Mouse (Mus musculus) gastrocnemius, postnatal 36 days (tissue): ENCODE results near the gene Otx1. TPM values are rescaled to one million over a fixed set of nuclear protein-coding genes. Genes with fewer than 3 reads are reported as not detected.
A peak's percentile ranks its signal among the peaks of the same experiment; 100 is the strongest.

Experiments used
- DNase-seq, 2 experiments: peaks; one replicate each; pipeline ENCODE4 v3.0.0; 2022
- intact Hi-C: fragments of 180-260 bp; cut with DNase I; formaldehyde crosslinking; loops from one replicate; pipeline ENCODE4 v1.15.1; 2025
- total RNA-seq, 2 experiments: library from RNA; stranded (reverse); gene quantifications; 2 replicates each; pipeline ENCODE4 v1.2.3; 2021

Otx1 gene
- total RNA-seq, 2 experiments from 2014 or later: not detected

DNA sequence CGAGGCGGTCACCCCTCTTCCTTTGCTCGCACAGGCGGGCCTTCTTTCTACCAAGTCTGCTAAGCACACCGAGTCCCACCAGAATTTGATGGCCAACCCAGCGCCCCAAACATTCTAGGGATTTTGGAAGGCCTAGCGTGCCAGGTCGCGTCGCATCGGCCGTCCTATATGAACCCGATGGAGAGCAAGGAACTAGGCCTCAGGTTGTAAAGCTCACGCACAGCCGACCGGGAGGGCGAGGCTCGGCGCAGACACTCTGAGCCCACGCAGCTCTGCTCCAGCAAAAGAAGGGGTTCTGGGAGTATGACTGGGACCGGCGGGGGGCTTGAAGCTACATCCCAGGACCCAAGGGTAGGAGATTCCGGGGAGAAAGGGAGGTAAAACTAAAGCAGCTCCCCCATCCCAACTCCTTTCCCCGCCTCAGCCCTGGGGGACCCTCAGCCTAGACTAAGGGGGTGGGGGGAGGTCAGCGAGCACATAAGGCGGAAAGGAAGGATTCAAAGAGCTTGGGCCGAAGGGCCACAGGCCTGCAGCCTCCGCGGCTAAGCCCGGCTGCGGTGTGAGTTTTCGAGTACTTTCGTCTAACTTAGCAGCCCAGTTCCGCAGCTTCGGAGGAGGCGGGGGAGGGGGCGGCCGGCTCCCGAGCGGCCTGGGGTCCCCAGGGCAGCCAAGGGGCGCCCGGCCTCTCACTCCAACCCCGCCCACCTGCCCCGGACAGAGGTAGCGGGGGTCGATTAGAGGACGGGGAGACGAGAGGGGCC is 2.2 kb downstream of the Otx1 start:
- intact Hi-C loops: loop anchor here (5.0 kb wide), 1 partner anchor 202 kb away; no protein-coding TSS in a partner anchor
- DNase-seq: peak in 1 of 2 experiments; percentile 18

DNA sequence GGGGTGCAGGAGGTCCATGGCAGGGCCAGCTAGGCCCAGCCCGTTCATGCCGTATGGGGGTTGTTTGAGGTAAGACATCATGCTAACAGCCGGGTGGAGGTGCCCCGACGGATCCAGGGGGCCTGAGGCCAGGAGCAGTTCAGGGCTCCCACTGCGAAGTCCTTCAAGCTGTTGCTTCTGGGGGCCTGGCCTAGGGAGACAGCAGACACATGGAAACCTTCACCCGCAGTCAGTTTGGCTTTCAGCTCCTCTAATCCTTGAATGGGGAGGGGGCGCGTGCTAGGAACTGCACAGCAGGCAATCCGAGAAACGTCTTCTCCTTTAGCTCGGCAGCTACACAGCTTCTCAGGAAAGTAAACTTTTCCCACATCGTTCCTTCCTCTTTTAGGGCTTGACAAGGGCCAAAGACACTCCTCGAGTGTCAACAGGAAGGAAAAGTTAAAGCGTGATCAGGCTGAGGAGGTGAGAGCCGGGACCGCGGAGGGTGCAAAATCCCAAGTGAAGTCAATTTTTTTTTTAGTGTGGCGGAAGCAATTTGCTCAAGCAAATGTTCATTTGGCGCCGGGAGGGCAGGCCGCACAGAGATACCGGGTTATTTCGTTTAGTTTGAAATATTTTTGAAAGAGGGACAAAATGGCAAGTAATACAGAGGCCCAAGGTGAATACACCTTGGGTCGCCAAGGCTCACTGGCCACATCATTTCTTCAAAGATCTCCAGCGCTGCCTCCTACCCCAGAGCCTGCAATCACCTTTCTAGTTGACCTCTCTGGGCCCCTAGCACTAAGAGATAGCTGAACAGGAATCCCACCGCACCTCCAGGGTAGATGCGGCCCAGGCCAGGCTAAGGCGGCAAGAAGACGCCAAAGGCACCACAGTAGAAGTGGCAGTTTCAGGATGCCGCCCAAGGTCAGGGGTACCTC is 3.0 kb downstream of the Otx1 start:
- intact Hi-C loops: loop anchor here (5.0 kb wide), 1 partner anchor 203 kb away; no protein-coding TSS in a partner anchor
- no peak for DNase-seq

DNA sequence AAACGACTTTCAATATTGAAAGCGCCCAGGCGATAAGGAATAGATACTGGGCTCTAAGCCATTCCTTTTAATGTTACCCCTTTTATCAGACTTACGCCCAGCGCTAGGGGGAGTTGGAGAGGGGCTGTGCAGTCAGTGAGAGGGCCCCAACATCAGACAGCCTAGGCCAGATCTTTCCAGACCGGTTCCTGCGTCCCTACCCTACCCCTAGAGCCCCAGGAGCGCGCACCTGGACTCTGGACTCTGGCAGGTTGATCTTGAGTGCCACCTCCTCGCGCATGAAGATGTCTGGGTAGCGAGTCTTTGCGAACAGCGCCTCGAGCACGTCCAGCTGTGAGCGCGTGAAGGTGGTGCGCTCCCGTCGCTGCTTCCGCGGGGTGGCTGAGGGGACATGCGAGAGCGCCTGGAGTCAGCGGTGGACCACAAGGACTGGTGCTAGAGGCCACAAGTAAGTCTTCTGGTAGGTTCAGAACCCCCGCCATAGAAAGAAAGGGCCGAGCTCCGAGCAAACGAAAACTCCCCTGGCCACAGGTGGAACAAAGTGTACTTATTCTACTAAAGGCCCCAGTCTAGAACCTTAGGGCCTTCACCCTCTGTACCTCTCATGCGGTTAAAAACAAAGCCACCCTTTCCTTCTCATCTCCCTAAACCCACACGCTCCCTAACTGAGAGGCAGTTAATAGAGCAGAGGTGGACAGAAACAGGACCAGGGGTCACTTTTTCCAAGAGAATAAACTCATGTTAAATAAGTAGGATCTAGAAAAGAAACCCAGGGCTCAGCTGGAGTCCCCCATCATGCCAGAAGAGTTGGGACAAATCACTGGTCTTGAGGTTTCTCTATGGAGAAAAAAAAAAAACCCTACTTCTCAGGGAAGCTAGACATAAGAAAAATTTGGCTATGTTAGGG is 4.3 kb downstream of the Otx1 start:
- intact Hi-C loops: no loop called here
- no peak for DNase-seq

DNA sequence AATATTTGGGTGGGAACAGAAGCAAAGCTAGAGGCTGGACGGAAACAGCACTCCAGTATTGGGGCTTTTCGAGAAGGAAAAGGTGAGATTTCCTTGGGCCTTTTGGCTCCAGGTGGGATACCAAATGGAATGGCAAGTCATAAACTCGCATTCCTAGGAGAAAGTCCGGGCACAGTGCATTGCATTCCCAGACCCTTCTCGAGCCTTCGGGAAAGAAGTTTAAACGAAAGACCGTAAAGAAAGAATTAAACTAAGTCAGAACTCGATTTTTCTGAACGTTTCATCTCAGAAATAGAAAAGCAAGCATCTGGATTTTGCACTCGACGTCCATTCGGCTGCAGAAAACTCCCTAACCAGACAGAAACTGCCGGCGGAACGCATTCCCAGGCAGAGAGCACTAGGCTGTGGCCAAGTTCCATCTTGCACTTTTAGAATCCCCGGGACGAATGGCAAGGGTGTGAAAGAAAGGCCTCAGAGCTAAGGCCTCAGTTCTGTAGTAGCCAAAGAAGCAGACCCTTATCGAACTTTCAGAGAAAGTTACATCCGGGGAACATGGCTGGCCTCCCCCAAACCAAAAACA is 5.0 kb downstream of the Otx1 start:
- DNase-seq: no peak
- intact Hi-C loops: loop anchor here (2.0 kb wide), 1 partner anchor 625 kb away; no protein-coding TSS in a partner anchor

DNA sequence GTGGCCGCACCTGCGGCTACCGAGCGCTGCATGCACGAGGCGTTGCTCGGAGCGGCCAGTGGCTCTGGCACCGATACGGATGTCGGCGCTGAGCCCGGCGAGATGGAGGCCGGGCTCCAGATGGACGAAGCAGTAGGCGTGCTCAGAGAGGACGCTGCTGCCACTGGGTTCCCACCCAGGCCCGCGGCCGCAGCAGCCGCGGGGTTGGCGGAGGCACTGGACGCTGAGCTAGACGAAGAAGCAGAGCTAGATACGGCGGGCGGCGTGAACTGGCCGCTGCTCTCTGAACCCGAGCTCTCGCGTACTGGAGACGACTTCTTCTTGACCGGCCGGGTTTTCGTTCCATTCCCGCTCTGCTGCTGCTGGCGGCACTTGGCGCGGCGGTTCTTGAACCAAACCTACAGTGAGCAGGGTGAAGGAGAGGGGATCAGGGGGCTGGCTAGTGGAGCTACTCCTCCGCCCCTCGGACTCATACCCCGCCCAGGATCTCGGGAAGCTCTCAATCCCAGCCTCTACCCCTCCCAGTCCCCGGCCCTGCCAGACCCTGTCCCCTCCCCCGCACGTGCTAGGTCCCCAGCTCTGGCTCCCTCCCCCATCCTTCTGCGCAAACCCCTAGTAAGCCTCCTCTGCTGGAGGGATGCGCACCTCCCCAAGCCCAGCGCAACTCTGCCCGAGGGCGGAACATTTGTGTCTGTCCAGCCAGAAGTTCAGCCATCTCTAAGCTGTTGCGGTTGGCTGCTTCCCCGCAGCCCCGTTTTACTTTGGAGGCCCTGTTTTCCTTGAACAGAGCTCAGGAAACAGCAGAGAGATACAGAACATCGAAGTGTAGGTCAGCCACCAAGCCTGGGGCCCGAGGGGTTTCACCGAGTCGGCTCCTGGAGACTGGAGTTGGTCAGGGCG is 5.8 kb downstream of the Otx1 start:
- intact Hi-C loops: loop anchor here (2.0 kb wide), 1 partner anchor 626 kb away; no protein-coding TSS in a partner anchor
- DNase-seq: peak in 1 of 2 experiments; percentile 29

DNA sequence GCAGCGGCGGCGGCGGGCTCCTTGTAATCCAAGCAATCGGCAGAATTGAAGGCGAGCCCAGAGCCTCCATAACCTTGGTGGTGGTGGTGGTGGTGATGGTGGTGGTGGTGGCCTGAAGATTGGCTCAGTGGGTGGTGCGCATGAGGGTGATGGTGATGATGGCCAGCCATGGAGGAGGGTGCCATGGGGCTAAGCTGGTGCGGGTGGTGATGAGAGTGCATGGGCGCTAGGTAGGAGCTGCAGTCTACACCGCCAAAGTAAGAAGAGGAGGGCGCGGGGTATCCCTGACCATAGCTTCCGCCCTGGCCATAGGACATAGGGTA is 6.4 kb downstream of the Otx1 start:
- intact Hi-C loops: loop anchor here (2.0 kb wide), 1 partner anchor 627 kb away; no protein-coding TSS in a partner anchor
- DNase-seq: no peak

DNA sequence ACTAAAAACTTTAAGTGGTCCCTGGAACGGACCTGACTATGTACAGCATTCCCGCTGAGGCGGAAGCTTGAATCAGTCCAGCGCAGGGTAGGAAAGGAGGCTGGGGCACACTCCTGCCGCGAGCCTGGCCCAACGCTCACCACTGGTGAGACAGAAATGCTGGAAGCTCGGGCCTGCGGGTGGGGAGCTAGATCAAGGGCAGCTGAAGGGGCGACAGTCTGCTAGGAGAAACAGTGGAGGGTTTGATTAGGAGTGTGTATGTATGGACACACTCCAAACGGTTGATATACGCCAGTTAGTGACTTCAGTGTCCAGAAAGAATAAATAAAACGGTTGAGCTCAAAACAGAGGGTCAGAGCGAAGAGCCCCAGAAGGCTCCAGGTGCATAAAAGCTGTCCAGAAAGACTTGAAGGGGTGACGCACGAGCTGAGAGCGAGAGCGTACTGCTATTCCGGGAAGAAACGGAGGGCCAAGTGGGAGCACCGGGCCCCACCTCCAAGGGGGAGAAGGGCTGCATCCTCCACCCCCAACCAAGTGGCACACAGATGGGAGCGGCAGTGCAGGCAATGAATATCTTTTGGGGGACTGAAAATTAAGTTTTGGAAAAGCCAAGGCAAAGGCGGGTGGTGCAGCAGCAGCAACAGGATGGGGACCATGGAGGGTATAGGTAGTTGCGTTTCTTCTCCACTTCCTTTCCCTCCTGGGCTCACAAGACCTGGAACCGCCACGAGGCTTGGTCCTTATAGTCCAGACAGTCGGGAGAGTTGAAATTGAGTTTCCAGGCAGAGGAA is 7.0 kb downstream of the Otx1 start:
- intact Hi-C loops: loop anchor here (2.0 kb wide), 1 partner anchor 627 kb away; no protein-coding TSS in a partner anchor

DNA sequence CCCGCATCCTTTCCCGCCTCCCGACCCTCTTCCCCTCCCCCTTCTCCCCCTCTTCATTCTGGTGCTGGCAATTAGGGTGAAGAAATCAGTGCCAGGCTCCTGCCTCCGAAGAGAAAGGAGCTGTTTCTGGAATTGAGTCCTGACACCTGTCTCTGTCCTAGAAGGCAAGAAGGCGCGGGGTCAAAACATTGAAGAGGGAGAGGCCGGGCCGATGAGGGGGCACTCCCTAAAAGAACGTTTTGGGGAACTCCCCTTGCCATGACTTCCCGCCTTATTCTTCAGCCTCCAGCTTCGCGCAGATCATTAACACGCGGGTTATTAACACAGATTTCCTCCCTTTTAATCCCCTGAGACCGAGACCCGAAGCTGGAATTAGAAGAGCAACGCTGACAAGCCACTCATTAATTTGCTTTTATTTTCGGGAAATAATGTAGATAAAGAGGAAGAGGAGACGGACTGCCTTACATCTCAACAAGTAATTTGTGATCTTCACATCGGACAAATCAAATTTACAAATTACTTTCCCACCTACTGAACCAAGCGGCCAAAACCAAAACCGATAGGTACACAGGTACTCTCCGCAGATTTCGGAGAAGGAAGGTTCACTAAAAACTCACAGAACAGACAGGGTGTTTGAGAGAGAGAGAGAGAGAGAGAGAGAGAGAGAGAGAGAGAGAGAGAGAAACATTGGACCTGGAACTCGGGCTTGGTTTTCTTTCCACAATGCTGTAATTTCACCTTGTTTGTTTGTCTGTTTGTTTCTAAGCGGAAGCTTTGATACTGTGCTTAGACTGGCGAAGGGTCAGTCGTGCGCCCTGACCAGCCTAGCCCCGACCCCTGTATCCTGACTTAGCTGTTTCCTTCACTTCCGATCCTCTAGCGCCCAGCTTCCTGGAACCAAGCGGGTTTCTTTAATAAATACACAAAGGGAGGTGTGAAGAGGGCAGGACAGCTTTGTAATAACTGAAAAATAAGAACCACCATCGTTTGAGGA is 8.0 kb downstream of the Otx1 start:
- intact Hi-C loops: no loop called here
- DNase-seq: peak in 1 of 2 experiments; percentile 16

More for the DNA sequence above, 7.0 kb downstream of the Otx1 start:
- DNase-seq: peak in 1 of 2 experiments; percentile 19

DNA sequence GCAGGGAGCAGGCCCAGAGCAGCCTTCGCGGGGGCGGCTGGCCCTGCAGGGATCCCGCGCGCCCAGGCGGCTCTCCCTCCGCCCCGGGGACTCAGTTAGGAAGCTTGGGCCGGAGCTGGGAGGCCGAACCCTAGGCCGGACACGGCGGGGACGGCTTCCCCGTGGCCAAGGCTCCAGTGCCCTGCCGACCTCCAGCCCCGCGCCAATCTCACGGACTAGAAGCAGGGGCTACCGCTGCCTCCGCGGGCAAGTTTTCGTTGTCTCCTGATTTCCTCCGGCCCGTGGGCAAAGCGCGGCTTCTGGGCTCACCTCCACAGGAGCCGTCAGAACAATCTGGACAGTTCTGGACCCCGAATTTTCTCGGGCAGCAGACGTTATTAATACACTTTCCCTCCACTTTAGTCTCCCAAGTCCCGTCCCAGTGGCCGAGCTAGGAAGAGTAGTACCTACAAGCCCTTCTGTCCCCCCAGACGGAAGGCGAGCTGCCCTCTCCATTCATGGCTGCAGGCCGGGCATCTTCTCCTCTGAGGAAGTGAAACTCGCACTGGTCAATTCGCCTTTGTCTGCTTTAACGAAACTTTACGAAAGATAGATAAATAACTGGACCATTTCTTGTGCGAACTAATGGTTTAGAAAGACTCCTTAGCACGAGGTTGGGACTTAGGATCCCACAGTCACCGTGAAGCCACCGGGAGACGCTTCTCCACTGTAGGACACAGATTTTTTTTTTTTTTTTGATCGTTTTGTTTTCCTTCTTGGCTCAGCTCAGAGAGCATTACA is 8.9 kb downstream of the Otx1 start:
- intact Hi-C loops: no loop called here
- peak in 1 of 2 experiments; percentile 66 for DNase-seq

DNA sequence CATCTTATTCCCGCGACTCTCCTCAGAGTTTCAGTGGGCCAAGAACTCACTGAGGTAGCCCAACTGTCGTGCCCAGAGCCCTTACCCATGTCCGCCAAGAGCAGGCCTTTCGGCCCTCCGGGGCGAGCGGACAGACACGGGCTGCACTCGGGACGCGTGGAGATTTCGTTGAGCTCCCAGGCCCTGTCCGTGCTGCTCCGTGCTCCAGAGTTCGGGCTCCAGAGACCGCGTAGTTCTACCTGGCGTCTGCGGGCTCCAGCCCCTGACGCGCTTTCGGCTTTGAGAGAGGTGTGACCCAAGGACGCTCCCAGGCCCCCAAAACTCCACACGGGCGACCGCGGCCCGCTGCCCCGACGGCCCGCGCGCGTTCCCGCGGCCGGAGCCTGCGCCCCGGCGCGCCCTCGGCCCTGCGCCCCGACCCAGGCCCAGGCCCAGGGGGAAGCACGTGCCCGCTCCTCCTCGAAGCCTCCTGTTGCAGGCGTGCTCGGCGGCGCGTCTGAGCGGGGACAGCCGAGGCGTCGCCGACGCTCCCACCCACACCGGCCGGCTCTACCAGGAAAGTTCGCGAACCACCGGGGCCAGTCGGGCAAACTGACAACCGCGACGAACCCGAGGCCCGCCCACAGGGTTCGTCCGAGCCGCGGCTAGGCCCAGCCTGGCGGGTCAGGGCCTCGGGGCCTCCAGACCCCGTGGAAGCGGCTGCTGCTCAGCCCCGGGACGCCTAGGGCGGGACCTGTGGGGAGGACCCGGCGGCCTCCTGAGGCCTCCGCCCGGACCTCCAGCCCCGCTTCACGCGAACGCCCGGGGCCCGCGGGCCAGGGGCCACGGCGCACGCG is 9.7 kb downstream of the Otx1 start:
- peak in 1 of 2 experiments; percentile 31 for DNase-seq
- intact Hi-C loops: no loop called here

DNA sequence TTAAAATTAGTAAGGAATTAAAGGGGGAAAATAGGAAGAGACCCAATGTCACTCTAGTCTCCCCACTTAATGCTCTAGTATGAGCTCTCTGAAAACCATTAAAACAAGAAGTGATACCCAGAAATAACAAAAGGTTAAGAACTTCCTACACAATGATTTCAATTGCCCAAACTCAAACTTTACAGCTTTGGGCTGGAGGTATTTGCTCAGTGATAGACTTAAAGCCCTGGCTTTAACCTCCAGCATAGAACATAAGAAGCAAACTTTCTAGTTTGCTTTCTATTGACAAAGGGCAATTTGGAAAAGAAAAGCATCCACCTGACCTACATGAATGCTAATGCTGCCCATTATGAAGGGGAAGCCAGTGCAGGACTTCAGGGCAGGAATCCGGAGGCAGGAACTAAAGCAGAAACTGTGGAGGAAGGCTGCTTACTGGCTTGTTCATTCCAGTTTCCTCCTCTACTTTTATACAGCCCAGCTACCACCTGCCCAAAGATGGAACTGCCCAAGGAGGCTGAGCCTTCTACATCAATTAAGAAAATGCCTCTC is 14.2 kb downstream of the Otx1 start:
- intact Hi-C loops: no loop called here
- DNase-seq: no peak

DNA sequence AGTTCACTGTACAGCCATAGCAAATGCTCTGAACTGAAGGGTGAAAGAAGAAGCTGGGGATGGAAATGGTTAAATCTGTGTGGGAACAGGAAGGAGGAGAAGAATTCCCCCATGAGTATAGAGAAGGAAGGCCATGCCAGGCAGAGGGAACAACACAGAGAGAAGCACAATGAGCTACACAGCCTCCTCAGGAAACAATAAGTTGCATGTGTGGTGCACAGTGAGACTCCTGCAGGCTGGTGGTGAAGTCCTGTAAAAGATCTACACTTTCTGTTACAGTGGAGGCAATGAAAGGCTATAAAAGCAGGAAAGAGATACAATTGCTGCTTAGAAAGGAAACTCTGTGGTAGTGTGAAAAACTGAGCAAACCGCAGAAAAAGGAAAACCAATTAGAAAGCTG is 17.6 kb downstream of the Otx1 start:
- DNase-seq: no peak
- intact Hi-C loops: no loop called here

DNA sequence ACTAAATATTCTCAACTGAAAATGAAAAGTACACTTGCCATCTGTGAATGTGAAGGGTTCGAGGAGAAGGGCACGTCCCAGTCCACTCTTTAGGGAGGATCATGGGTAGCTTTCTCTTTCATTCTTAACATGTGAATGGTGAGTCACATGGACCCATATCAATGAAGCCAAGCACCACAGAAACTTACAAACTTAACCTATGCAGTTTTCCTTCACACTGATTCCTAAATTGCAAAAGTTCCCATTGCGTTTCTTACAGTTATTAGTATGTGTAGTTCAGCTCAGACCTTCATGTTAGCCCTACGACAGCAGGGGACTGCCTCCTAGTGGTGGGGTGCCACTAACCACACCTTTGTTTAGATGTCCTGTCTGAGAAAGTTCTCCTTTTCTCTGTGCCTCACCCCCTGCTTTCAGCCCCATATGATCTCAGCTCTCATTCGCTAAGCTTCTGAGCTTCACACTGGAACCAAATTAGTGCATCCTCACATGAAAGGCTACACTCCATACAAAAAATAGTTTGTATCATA is 28.6 kb downstream of the Otx1 start:
- no peak for DNase-seq
- intact Hi-C loops: no loop called here

DNA sequence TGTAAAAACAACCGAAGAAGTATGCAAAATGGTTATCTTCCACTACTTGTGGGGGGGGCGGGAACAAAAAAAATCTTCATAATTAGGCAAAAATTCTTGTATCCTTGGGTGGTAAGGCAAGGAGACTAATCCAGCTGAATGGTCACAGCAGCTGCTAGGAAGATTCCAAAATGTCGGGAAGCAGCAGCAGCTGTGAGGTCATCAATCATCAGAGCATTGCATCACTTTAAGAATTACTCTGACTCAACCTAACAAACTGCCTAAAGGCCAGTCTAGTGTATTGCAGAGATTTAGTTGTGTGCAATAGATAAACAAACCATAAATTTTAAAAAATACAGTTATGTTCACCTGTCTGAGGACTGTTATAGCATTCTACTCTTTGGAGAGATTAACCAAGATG is 29.1 kb downstream of the Otx1 start:
- intact Hi-C loops: no loop called here
- DNase-seq: no peak

DNA sequence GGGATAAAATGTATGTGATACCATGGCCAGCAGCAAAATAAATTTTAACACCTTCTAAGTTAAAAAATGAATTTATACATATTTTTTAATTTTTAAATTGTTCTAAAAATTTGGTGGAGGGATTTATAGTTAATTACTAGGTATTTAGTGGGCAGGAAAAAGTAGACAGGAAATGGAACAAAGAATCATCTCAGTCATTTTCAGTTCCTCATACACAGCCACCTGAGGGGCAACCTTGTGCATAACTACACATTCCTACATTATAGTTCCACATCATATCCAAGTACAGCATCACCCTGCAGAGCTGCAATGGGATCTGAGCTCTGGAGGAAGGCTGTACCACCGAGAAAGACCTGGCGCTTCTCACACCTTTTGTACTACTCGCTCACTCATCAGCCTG is 33.8 kb downstream of the Otx1 start:
- DNase-seq: no peak
- intact Hi-C loops: no loop called here
